Mouse (Mus musculus): Measurements from ENCODE around the gene Selenoo.

GRCm38 (mm10) chr15:89088607-89089247, at the start of gene Selenoo:
- TF ChIP-seq POLR2A (IDR thresholded peaks at IDR 0.05; ENCODE audit: extremely low read depth, insufficient read depth, low read length), result peak; percentile 86
- TF ChIP-seq CTCF (IDR thresholded peaks at IDR 0.05; ENCODE audit: extremely low read depth, insufficient read depth, low read length), result no peak
